Mouse (Mus musculus) intestine, embryonic 15.5 days (tissue): ENCODE data around the gene Crybb1. TPM values are rescaled to one million over a fixed set of nuclear protein-coding genes. Genes with fewer than 3 reads are reported as not detected.

Experiments used
- ATAC-seq: fragments of 200-750 bp; cut with Nextera tagmentation; 2 replicates; pipeline ENCODE4 v1.8.0; 2017; ENCODE audit warnings: moderate TSS enrichment, moderate library complexity
- H3K27ac ChIP-seq: fragments of 300-500 bp; sonication (generic); 2 replicates; pipeline ENCODE4 v1.5.1; 2015; ENCODE audit warnings: mild to moderate bottlenecking, inconsistent platforms
- H3K27me3 ChIP-seq: fragments of 300-500 bp; sonication (generic); replicated peaks from 2 replicates; pipeline ENCODE4 v1.6.1; 2015; ENCODE audit warnings: inconsistent platforms
- H3K36me3 ChIP-seq: fragments of 300-500 bp; sonication (generic); 2 replicates; pipeline ENCODE4 v1.6.1; 2015; ENCODE audit warnings: inconsistent platforms
- H3K4me1 ChIP-seq: fragments of 300-500 bp; sonication (generic); replicated peaks from 2 replicates; pipeline ENCODE4 v1.6.1; 2015; ENCODE audit warnings: inconsistent platforms
- H3K4me2 ChIP-seq: fragments of 300-500 bp; sonication (generic); replicated peaks from 2 replicates; pipeline ENCODE4 v1.6.1; 2015; ENCODE audit warnings: mild to moderate bottlenecking, inconsistent platforms
- H3K4me3 ChIP-seq: fragments of 300-500 bp; sonication (generic); replicated peaks from 2 replicates; pipeline ENCODE4 v1.5.1; 2015; ENCODE audit warnings: inconsistent platforms
- H3K9ac ChIP-seq: fragments of 300-500 bp; sonication (generic); 2 replicates; pipeline ENCODE4 v1.6.1; 2015; ENCODE audit warnings: inconsistent platforms
- H3K9me3 ChIP-seq: fragments of 300-500 bp; sonication (generic); 2 replicates; pipeline ENCODE4 v1.6.1; 2016; ENCODE audit warnings: inconsistent platforms
- WGBS: fragments of 180-500 bp; shearing (Covaris S2); methylation state at CpG from one replicate; pipeline ENCODE4 v1.1.7; 2015; 5-methylcytosine and 5-hydroxymethylcytosine counted together
- polyA plus RNA-seq: library from polyadenylated mRNA; unstranded; fragments of >200 nt; fragmentation: Nextera tagmentation; extraction: Ambion mirVana; gene quantifications from 2 replicates; pipeline ENCODE4 v1.2.1, GENCODE M21; 2015

The Crybb1 gene
- polyA plus RNA-seq, 1 experiment from 2014 or later, result 1.9 TPM

DNA sequence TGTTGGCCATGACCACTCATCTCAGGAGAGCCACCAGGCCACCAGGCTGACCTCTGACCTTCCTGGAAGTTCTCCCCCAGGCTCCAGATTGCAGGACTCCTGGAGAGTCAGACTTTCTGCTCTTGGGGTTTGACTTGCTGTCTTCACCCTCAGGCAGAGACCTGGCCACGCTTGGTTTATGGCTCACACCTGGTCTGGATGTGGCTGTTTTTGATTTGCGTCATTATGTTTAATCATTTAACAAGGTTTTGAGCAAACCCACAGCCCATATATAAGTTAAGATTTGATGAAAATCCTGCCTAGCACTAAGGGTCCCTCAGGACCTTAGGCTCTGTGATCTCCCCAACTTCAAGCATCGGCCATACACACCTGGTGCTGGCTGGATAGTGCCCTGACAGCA lies 2.3 kb downstream of the Crybb1 start:
- no peak overlapping the region for H3K27ac ChIP-seq
- H3K4me2 ChIP-seq, result no peak overlapping the region
- H3K9ac ChIP-seq, result no peak overlapping the region
- H3K9me3 ChIP-seq, result no peaks in the 10 kb centered on the region
- no peak for ATAC-seq
- no peaks in the 10 kb centered on the region for H3K27me3 ChIP-seq
- no peak overlapping the region for H3K4me3 ChIP-seq
- no peaks in the 10 kb centered on the region for H3K4me1 ChIP-seq
- 66% methylated on average over 3 of the region's 3 CpGs for WGBS
- H3K36me3 ChIP-seq, result no peaks in the 10 kb centered on the region

DNA sequence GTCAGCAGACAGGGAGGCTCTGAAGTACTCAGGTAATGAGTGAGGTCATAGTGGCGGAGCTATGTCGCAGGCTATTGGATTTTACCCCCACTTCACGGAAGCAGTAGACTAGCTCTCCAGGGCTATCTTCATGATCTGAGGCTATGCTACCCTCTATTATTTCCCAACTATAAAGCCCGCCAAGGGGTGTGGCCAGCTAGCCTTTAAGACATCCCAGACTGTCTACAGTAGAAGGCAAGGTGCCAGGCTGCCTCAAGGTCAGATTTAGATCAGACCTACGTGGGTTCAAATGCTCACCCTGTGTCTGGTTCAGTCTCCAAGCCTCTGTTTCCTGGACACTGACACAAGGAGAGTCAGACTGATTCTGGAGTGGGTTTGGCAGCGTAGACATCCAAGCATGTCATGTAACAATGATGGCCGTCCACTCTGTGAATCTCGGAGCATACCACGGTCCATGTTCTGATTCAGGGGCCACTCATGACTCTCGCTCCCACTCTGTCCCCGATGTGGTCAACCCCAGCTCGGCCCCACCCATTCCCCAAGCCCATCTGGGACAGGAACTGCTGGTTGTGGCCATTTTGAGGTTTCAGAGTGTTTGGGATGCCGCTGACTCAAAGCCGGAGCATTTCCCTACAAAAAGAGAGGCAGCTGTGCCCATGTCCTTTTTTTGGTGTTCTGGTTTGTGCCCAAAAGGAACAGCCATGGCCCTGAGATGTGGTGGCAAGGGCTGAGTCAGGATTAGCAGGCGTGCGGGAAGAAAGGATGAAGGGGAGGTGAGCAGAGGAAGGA lies 4.4 kb downstream of the Crybb1 start:
- Histone ChIP-seq H3K9ac (no peak overlapping the region), H3K27me3 (no peaks in the 10 kb centered on the region), H3K4me3 (no peak overlapping the region), H3K36me3 (no peaks in the 10 kb centered on the region), H3K4me2 (no peak overlapping the region), H3K9me3 (no peaks in the 10 kb centered on the region), H3K4me1 (no peaks in the 10 kb centered on the region), H3K27ac (no peak overlapping the region)
- no peak for ATAC-seq
- 88% methylated on average over 16 of the region's 16 CpGs for WGBS

DNA sequence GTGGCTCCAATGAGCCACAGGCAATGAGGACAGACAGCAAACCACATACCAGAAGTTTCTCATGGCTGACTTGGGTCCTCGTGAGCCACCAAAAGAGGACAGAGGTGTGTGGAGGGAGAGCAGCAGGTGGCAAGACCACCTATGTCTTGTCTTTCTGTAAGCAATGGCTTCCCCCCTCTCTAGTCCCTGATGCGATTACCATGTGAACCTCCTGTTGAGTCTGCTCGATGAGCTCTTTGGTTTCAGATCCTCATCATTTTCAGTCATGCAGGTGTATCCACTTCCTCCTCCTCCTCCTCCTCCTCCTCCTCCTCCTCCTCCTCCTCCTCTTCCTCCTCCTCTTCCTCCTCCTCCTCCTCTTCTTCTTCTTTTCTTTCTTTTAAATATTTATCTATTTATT lies 5.2 kb downstream of the Crybb1 start:
- ATAC-seq, result no peak
- Histone ChIP-seq H3K9ac (no peak overlapping the region), H3K4me3 (no peak overlapping the region), H3K27ac (no peak overlapping the region), H3K36me3 (no peaks in the 10 kb centered on the region), H3K4me1 (0 out of 2 replicates have a peak, but pooled peaks cover 4% of the 10 kb centered on the region), H3K4me2 (no peak overlapping the region), H3K9me3 (no peaks in the 10 kb centered on the region), H3K27me3 (no peaks in the 10 kb centered on the region)
- WGBS, result 73% methylated on average over 3 of the region's 3 CpGs

DNA sequence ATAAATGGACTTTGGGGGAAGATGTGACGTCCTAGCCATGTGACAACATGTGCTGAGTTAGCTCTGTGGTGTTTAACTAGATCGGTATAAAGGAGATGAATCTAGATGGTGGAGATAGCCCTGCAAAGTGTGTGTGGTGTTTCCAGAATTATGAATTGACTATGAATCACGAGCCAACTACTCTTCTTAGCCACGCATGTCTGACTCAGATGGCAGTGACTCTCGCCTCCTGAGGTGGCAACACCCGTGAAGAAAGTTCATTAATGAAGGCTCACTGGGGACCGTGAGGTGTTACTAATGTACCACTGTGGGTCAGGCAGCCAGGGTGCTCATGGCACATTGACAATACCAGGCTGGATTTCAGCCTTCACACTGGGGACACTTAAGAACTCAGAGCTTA lies 8.5 kb downstream of the Crybb1 start:
- 0 out of 2 replicates have a peak, but pooled peaks cover 5% of the 10 kb centered on the region for H3K4me1 ChIP-seq
- 85% methylated on average over 7 of the region's 7 CpGs for WGBS
- H3K27ac ChIP-seq, result no peak overlapping the region
- H3K9me3 ChIP-seq, result no peaks in the 10 kb centered on the region
- no peak for ATAC-seq
- no peak overlapping the region for H3K4me3 ChIP-seq
- no peak overlapping the region for H3K9ac ChIP-seq
- H3K36me3 ChIP-seq, result no peaks in the 10 kb centered on the region
- H3K27me3 ChIP-seq, result peaks cover 8% of the 10 kb centered on the region; the same call in 1 of the 2 replicates
- no peak overlapping the region for H3K4me2 ChIP-seq

DNA sequence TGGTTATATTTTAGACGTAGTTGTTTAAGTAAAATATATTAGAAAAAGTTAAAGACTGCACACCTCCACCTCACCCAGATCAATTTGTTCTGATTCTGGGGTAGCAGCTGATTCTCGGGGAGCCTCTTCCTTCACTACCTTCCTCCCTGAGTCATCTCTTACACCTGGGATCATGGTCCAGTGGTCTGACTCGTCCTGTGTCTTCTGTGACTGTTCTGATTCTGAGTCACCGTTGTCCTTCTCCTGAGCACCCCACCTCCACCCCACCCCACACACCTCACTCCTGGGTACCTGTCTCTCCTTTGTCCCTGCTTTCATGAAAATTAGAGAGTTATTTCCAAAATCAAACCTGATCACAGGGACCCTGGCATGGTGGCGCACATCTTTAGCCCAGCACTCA lies 9.5 kb downstream of the Crybb1 start:
- no peak overlapping the region for H3K9ac ChIP-seq
- no peak for ATAC-seq
- WGBS, result 81% methylated on average over 5 of the region's 5 CpGs
- H3K27me3 ChIP-seq, result peaks cover 13% of the 10 kb centered on the region; the same call in 1 of the 2 replicates
- no peak overlapping the region for H3K27ac ChIP-seq
- H3K4me2 ChIP-seq, result no peak overlapping the region
- H3K4me1 ChIP-seq, result 0 out of 2 replicates have a peak, but pooled peaks cover 5% of the 10 kb centered on the region
- no peaks in the 10 kb centered on the region for H3K9me3 ChIP-seq
- no peaks in the 10 kb centered on the region for H3K36me3 ChIP-seq
- no peak overlapping the region for H3K4me3 ChIP-seq

DNA sequence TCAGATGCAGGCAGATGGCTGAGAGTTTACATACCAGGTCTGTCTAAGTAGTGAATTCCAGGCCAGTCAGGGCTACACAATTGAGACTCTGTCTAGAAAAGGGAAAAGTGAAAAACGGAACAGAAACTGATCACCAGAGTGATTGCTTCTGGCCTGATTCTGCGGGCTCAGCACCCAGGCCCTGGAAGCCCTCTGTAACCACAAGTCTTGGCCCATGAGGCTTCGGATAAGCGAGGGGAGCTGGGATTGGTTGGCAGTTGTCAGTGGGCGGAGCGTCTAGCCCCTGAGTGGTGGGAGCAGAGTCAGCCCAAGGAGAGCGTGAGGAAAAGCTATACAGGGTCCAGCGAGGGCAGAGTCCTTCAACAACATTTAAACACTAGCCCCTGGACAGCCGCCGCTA lies 9.9 kb downstream of the Crybb1 start:
- Histone ChIP-seq H3K9me3 (no peaks in the 10 kb centered on the region), H3K27ac (no peak overlapping the region), H3K4me2 (peak overlapping the region; percentile 35), H3K36me3 (no peaks in the 10 kb centered on the region), H3K4me1 (0 out of 2 replicates have a peak, but pooled peaks cover 5% of the 10 kb centered on the region), H3K4me3 (no peak overlapping the region), H3K9ac (no peak overlapping the region), H3K27me3 (peaks cover 13% of the 10 kb centered on the region; the same call in 1 of the 2 replicates)
- peak; percentile 76 for ATAC-seq
- 5% methylated on average over 10 of the region's 10 CpGs for WGBS

DNA sequence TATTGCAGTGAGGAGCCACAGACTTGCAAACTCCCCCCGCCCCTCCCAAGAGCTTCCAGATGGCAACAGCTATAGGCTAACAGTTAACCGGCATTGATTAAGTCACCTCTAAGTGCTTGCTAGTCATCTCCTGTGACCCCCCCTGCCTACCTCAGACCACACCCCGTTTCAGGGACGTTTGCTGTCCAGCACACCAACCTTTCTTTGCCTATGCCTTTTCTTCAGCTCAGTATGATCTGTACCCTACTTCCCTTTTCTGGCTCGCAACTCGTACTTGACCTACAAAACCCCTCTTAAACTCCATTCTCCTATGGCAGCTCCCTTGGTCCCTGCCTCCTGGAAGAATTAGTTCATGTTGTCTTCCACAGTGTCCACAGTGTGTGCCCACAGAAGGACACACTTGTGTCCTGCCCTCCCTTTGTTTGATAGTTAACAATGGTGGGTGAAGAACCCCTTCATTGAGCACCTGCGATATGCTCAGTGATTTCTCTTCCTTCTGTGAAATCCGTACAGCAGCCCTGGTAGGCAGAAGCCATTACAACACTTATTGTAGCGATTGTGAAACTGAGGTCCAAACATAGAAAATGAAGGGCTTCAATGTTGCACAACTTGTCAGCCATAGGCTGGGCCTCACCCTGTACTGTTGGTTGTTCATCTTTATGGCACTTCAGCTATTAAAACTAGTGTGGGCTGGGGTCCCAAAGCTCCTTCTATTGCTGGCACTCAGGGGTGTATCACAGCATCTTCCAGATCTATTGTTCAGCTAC lies 10.6 kb downstream of the Crybb1 start:
- WGBS, result 53% methylated on average over 9 of the region's 9 CpGs
- H3K27me3 ChIP-seq, result peaks cover 13% of the 10 kb centered on the region; the same call in 1 of the 2 replicates
- H3K4me2 ChIP-seq, result peak overlapping the region; percentile 35
- H3K36me3 ChIP-seq, result no peaks in the 10 kb centered on the region
- H3K9ac ChIP-seq, result no peak overlapping the region
- no peaks in the 10 kb centered on the region for H3K9me3 ChIP-seq
- 0 out of 2 replicates have a peak, but pooled peaks cover 5% of the 10 kb centered on the region for H3K4me1 ChIP-seq
- H3K4me3 ChIP-seq, result no peak overlapping the region
- ATAC-seq, result peak; percentile 37
- H3K27ac ChIP-seq, result no peak overlapping the region

DNA sequence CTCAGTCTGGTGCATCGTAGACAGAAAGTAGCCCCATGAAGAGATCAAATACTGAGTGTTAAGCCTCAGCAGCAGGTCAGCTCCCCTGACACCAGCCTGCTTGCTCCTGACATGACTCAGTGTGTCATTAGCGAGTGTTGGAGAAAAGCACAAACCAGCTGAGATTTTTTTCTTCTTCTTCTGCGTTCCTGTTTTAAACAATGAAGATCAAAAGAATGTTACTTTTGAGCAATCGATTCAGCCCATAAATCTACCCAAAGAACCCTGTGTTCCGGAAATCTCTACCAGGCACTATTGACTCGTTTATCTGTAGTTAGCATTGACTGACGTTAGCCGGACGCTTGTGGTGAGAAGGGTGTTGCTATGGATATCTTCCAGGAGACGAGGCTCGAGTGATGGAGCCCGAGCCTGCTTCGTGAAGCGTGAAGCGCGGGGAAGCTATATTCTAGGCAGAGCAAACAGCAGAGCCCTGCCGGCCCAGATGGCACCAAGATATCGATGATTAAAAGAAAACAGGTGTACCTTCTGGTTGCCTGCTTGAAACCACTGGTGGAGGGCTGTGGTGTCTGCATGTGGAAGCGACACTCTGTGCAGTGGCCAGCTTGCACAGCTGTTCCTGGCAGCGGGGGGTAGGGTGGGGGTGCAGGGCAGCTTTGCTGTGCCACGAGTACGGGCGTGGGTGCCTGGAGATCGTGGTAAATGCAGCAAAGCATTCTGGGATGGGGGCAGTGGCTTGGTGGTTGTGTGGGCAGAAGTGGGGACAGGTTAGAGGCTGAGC lies 15.3 kb downstream of the Crybb1 start:
- Histone ChIP-seq H3K4me2 (no peak overlapping the region), H3K4me1 (no peaks in the 10 kb centered on the region), H3K9me3 (no peaks in the 10 kb centered on the region), H3K9ac (no peak overlapping the region), H3K27me3 (peaks cover 15% of the 10 kb centered on the region; the same call in 1 of the 2 replicates), H3K27ac (no peak overlapping the region), H3K36me3 (no peaks in the 10 kb centered on the region), H3K4me3 (no peak overlapping the region)
- no peak for ATAC-seq
- WGBS, result 47% methylated on average over 24 of the region's 24 CpGs

DNA sequence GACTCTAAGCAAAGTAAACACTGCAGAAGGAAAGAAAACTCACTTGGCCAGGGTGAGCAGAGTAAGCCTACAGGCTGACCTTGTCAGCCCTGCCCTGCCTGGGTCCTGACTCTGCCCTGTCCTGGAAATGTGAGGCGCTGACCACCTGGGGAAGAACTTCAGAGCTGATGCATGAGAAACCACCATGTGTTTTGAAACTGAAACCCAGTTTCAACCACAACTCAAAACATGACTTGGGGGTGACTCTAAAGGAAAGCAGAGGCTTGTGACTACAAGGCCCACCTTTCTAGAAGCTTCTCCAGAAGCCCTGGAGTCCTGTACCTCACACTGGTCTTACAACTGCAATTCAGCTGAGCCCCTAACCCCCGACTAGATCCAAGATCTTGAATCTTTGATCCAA lies 17.3 kb downstream of the Crybb1 start:
- no peak for ATAC-seq
- no peaks in the 10 kb centered on the region for H3K9me3 ChIP-seq
- no peak overlapping the region for H3K4me3 ChIP-seq
- 63% methylated on average over 2 of the region's 2 CpGs for WGBS
- H3K36me3 ChIP-seq, result no peaks in the 10 kb centered on the region
- no peak overlapping the region for H3K9ac ChIP-seq
- H3K27ac ChIP-seq, result no peak overlapping the region
- no peaks in the 10 kb centered on the region for H3K4me1 ChIP-seq
- peaks cover 15% of the 10 kb centered on the region; the same call in 1 of the 2 replicates for H3K27me3 ChIP-seq
- no peak overlapping the region for H3K4me2 ChIP-seq

DNA sequence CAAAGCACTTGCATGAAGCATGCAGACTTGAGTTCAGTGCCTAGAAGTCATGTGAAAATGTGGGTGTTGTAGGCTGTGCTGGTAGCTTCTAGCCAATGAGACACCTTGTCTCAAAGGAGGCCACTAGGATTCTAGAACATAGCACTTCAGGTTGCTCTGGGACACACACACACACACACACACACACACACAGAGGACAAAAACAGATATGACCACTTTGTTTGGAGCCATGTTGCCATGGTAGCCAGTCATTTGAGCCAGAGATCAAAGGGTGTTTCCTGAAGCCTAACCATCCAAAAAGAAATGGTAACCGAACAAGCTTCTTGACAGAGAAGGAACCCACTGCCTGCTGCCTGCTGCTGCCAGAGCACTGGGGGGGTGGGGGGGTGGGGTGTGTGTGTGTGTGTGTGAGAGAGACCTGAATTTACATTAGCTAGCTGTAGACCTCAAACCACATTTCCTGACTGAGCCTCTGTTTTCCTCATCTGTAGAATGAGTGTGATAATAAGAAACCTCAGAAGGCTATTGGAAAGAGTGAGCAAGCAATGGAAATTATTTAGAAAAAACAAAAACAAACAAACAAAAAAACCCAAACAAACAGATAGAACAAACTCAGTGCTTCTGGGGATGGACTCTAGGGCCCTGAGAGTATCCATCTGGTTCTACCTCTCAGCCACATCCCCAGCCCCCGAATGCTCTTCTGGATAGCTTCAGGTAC lies 18.3 kb downstream of the Crybb1 start:
- H3K4me1 ChIP-seq, result peaks cover 8% of the 10 kb centered on the region; the same call in 1 of the 2 replicates
- H3K27ac ChIP-seq, result no peak overlapping the region
- H3K9ac ChIP-seq, result no peak overlapping the region
- H3K27me3 ChIP-seq, result peaks cover 9% of the 10 kb centered on the region; the same call in 1 of the 2 replicates
- no peaks in the 10 kb centered on the region for H3K36me3 ChIP-seq
- H3K4me3 ChIP-seq, result no peak overlapping the region
- H3K4me2 ChIP-seq, result no peak overlapping the region
- H3K9me3 ChIP-seq, result no peaks in the 10 kb centered on the region
- no peak for ATAC-seq
- 42% methylated on average over 2 of the region's 2 CpGs for WGBS

DNA sequence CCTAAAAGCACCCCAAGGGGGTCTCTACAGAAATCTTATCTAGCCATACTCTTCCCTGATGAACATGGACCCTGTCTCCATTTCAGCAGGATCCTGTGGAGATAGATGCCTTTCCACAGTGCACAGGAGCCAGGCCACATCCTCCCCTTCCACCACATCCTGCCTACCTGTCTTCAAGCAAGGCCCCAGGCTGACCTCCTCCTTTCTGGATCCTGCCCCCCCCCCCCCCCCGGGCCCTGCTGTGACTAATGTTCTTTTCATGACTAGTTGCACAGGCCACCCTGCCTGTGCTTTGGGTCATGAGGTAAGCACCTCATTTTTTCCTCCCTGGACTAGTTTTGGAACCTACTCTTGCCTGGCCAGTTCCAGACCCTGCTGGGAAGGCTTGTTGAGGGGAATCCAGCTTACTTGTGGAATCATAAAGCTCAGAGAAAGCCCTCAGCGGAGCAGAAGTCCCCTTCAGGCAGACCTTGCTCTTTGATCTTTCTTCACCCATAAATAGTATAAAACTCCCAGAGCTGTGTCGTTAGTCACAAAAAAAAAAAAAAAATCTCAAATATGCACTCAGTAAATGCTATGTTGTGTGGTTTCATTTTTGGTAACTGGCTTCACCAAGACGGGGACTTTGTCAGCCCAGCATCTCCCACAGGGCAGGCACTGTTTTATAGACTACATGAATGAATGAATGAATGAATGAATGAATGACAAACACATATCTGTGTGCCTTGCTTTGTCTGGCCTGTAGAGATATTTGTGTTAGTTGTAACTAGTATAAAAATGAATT lies 19.6 kb downstream of the Crybb1 start:
- no peak for ATAC-seq
- Histone ChIP-seq H3K27me3 (0 out of 2 replicates have a peak, but pooled peaks cover 2% of the 10 kb centered on the region), H3K4me2 (peak overlapping the region; percentile 84), H3K4me3 (peak overlapping the region; percentile 78), H3K27ac (no peak overlapping the region), H3K9me3 (no peaks in the 10 kb centered on the region), H3K4me1 (peaks cover 16% of the 10 kb centered on the region), H3K9ac (no peak overlapping the region), H3K36me3 (no peaks in the 10 kb centered on the region)
- WGBS, result 42% methylated on average over 4 of the region's 4 CpGs
